Mouse (Mus musculus): Measurements from ENCODE around the gene Elfn1.
A peak's percentile ranks its signal among the peaks of the same experiment; 100 is the strongest.

The Elfn1 gene

DNA sequence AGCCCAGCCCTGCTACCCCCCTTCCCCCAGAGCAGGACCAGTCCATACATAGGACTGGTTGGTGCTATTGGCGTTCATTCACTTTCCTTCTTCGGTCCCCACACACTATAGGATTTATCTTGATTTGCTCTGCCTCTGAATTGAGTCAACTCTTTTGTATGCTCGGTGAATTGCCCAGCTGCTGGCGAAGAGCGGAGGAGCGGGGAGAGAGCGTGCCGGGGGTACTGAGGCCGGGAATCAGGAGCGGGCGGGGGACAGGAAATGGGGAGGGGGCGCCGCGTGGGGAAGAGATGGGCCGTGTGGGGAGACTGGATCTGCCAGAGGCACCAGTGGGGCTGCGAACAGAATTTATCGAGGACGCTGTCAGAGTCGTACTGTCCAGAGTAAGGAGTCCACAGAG is 3.8 kb downstream of the Elfn1 start:
- no peak for DNase-seq (ENCODE audit: low spot score in 2 of 2)

DNA sequence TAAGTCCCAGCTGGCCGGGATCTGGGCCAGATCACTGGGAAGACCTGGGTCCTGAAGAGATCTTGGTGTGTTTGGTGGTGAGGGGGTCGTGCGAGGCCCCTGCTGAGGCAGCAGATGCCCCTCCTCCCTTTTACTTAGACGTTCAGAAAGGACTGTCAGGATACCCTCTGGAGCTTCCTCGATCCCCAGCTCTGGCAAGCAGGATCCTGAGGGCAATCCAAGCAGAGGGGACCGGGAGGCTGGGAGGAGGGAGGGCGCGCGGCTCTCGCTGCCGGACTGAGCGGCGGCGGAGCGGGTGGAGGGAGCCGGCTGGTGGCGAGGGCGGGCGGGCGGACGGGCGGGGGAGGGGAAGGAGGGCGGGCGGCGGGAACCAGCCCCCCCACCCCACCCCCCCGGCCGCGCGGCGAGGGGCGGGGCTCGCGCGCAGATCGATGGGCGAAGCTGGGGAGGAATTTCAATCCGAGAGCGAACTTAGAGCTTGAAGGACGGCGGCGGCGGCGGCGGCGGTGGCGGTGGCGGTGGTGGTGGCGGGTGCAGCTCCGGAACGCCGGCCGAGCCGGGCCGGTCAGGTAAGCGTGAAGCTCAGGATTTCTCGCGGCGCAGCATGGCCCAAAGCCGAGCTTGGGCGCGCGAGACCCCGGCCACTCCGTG is 4.5 kb downstream of the Elfn1 start:
- no peak for DNase-seq (ENCODE audit: low spot score in 2 of 2)

DNA sequence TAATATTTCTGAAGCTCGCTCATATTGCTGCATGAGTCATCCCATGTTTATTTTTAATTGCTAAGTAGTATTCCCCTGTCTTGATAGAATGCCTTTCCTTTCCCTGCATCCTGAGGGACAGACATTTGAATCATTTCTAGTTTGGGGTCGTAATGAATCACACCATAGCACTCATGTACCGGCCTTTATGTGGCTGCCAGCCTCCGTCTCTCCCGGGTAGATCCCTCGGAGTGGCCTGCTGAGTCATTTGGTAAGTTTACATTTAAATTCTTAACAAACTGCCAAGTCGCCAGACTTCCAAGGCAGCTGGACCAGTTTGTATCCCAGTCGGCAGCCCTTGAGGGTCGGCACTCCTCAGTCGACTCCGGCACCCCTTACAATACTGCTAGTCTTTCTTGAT is 13.9 kb downstream of the Elfn1 start:
- DNase-seq (ENCODE audit: low spot score in 2 of 2) = no peak

DNA sequence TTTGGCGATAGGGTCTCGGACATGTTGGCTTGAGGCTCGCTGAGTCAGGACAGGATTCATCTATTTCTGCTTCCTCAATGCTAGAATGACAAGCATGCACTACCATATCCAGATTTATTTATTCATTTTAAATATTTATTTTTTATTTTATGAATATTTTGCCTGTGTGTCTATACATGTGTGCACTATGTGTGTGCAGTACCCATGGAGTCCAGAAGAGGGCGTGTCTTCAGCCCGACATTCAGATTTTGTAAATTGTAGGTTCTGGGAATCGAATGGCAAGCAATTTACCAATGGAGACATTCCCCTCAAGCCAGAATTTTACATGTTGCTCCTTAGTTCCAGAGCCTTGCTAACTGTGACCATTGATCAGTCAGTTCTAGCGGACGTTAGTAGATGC is 16.1 kb downstream of the Elfn1 start:
- no peak for DNase-seq (ENCODE audit: low spot score in 2 of 2)

DNA sequence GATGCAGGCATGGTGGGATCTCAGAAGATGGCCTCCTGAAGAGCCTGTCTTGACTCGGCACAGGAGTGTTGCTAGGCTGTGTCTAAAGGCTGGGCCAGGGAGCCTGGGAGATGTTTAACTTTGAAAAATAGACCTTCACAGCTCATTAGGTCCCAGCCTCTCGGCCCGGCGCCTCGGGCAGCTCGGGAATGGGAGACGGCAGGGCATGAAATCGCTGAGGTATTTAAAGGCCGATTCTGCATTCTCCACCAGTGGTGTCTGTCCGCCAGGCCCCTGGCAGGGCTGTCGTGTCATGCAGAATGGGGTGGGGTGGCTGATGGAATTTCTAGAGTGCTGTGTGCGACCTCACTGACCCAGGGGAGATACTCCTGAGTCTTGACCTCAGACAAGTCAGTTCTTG is 22.4 kb downstream of the Elfn1 start:
- DNase-seq (ENCODE audit: low spot score in 2 of 2) = no peak

DNA sequence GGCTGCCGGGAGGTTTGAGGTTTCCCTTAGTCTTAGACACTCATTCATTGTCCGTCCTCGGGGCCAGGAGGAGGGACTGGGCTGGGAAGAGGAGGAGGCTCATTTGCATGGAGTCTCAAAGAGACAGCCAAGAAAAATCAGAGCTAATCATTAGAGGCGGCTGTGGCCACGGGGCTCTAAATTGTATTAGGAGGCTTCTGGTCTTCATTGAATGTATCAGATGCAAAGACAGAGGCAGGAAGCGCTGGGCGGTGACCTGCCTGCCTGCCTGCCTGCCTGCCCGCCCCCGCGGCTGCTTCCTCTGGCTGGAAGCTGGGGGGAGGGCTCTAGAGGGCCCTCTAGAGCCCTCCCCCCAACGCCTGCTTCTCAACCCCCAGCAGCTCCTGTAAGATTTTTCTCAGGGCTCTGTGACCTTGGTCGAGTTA is 23.2 kb downstream of the Elfn1 start:
- DNase-seq (ENCODE audit: low spot score in 2 of 2) = no peak

DNA sequence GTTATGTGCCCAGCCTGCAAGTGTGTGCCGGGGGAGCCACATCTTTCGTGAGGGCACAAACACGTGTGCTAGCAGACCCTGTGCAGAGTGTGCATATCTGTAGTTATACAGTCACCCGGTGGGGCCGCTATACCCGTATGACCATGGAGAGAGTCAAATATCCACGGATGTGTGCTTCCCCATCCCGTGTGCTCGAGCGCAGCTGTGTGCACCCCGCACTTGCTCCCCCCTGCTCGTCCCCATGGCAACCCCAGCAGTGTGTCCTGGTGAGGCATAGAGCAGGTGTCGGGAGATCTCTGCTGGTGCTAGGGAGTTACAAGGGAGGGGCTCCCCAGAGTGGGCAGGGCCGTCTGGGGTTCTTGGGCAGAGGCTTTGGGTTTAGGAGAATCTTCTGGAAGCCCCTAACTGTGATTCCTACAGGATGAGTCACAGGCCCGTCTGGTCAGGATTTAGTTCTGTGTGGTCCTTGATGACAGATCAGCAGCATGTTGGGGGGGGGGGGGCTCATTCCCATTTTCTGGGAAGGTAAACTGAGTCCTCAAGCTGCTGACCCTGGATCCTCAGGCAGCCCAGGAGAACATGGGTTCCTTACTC is 24.3 kb downstream of the Elfn1 start:
- peak in 1 of 2 experiments; percentile 37 for DNase-seq (ENCODE audit: low spot score in 2 of 2)

DNA sequence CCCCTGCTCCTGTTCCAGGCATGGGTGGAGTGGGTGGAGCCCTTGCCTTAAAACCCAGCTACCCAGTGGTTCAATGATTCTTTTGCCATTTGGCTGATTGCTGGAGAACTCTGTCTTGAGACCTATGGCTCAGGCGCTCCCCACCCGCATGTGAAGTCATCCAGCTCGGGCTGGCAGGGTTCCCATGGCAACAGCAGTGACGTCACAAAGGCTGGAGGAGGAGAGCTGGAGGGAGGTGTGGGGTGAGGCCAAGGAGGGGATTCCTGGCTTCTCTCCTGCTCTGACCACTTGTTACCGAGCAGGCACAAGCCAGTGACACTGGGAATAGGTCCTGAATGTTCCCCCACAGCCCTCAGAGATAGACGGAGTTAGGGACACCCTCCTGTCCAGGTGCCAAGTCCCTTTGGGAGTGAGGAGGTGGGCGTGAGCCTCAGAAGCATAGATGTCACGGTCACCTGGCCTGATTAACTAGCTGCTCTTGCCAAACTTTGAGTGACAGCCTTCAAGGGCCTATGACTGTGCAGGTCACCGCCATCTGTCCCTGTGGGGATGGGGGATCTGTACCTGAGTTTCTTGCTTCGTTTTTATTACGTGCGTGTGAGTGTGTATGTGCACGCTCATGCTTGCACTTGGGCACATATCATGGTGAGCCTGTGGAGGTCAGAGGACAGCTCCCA is 25.0 kb downstream of the Elfn1 start:
- DNase-seq (ENCODE audit: low spot score in 2 of 2) = peak; percentile 61 to 69

DNA sequence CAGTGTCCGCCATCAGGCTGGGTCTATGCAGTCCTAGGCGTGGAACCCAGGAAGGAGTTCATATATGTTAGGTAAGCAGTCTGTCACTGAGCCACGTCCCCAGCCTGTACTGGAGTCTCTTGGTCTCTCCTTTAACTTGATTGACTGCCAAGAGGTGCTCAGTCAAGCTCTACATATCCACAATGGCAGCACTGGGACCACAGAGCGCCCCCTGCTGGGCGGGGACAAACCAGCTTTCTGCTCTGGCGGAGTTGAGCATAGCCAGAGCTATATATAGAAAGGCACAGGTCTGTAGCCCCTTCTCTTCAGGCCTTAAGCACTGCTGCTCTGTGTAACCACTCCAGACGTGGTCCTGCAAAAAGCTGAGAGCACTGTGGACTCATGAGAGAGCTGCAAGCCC is 25.7 kb downstream of the Elfn1 start:
- DNase-seq (ENCODE audit: low spot score in 2 of 2) = peak in 1 of 2 experiments; percentile 38

DNA sequence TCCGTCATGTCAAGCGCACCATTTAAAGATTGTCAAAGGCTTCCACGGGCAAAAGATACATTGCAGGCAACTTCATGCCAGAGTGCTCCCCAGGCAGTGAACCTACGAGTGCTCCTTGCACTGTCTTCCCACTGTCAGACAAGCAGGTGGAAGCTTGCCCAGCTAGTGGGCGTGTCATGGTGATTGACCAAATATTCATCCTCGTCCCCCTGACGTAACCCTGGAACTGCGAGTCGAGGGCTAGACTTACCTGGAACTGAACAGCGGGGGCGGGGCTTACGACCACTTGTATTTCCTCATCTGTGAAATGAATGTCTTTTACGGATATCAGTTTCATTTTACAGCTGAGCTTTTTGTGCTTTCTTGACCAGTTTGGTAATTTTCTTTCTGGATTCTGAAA is 28.7 kb downstream of the Elfn1 start:
- DNase-seq (ENCODE audit: low spot score in 2 of 2) = no peak

DNA sequence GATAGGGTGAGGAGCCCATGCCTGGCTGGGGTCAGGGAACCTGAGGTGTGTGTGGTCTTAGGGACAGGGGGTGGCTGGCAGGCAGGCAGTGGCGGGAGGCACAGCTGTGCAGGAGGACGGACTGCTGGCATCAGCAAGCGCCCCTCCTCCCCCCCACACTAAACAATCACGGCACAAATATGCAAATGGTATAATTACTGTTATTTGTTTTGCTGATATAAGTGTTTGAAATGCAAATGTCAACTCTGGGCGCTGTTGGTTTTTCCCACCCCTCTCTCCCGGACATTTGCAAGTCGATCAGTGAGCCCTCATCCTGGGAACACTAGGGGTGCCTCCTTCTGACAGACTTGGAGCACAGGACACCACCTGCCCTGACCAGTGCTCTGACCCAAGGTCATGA is 37.0 kb downstream of the Elfn1 start:
- no peak for DNase-seq (ENCODE audit: low spot score in 2 of 2)

DNA sequence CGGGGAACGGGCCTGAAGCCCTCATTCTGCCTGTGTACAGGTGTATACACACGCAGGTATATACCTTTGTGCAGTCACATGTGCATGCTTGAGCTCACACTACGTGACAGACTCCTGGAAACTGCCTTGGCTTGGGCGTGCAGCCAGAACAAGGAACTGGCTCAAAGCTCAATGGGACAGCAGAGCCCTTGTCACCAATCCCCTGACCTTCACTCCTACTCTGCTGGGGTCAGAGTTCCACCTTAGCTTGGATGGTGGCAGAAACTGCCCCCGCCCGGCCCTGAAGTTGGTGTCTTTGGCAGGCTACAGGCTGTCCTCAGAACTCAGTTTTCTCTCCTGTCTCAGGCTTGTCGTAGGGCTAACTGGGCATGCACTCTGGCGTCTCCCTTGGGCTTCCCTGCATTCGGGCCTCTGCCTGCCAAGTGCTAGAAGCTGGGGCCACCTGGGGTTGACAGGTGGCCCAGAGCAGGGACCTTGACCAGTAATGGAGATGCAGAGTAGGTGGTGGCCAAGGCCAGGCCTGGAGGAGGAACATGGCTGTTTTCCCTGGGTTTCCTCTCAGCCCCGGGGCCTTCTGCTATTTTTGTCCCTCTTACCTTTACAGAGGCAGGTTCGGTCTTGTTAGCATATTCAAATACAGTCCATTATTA is 38.1 kb downstream of the Elfn1 start:
- DNase-seq (ENCODE audit: low spot score in 2 of 2) = no peak

DNA sequence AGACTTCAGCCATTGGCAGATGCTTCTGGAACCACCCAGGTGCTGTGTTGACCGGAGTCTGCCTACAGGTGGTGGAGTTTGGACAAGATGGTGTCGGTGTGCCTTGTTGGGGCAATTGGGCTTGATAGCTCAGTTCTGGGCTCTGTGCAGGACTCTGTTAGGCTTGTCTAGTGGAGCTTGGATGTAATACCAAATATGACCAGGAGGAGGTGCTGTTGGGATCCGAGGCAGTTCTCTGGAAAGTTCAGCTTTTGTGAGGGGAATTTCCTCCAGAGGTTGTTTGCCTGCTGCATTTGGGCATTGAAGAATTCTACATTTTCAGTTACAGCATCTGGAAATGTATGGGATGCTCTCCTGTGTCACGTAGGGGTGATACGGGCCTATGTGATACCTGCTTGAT is 39.7 kb downstream of the Elfn1 start:
- no peak for DNase-seq (ENCODE audit: low spot score in 2 of 2)

DNA sequence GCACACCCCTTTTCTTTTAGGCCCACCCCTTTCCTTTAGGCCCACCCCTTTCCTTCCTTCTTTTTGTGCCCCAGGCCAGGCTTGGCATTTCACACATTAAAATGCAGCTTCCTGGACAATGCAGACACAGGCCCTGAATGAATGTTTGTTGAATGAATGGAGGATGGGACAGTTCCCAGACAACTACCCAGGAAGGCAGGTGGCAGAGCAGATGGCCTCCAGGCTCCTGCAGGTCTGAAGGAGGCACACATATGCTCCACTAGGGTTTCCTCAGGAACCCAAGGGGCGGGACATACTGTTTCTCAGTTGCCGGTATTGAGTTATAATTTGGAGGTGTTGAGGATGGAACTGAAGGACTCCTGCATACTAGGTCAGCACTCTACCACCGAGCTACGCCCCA is 40.8 kb downstream of the Elfn1 start:
- no peak for DNase-seq (ENCODE audit: low spot score in 2 of 2)

DNA sequence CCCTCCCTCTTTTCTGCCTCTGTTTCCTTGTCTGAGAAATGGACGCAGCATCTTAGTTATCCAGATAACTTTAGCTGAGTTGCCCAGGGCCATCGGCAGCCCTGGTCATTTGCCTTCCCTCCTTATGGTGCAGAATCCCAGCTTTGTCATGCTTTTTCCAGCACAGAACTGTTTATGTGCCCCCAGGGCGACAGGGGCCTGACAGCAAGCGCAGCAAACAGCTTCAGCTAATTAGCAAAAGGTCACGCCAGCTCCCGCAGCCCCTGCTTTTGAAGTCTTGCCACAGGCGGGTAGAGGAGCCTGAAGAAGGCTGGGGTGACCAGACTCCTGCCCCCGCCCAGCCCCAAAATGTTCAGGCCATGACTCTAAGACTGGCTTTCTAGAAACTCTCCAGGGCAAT is 41.6 kb downstream of the Elfn1 start:
- no peak for DNase-seq (ENCODE audit: low spot score in 2 of 2)

DNA sequence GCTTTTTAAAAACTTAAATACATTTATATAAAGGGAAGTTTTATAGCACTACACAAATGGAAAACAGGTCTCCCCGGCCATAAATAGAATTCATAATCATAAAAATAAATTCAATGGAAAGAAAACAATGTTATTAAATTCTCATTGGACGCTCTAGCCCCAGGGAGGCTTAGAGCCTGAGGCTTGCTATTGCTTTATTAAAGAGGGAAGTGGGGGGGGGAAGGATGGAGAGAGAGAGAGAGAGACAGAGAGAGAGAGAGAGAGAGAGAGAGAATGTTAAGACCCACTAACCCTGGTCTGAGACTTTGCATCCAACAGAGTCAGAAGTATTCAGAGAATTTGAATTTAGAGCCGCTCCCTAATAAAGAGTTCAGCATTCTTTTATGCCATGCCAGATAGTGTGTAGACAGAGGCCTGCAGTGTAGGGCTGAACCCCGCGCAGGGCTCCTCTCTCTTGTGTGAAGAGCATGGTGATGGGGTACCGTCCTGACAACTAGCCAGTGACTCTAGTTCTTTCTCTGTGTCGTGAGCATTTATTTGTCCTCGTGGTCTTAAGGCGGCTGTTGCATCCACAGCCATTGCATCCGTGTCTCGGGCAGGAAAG is 42.3 kb downstream of the Elfn1 start:
- no peak for DNase-seq (ENCODE audit: low spot score in 2 of 2)

DNA sequence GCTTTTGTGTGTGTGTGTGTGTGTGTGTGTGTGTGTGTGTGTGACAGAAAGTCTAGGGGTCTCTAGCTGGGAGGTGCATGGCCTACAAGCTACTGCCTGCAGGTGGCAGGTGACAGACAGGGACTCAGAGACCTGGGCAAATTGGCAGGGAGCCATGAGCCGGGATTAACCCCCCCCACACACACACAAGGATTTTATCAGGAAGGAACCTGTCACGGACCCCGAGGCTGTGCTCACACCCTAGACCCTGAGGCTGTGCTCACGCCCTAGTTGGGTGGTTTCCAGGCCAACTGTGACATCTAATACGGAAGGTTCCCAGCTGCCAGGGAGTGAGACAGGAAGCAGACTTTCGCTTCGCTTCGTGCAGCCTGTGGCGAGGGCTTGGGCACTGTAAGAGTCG is 49.1 kb downstream of the Elfn1 start:
- no peak for DNase-seq (ENCODE audit: low spot score in 2 of 2)

DNA sequence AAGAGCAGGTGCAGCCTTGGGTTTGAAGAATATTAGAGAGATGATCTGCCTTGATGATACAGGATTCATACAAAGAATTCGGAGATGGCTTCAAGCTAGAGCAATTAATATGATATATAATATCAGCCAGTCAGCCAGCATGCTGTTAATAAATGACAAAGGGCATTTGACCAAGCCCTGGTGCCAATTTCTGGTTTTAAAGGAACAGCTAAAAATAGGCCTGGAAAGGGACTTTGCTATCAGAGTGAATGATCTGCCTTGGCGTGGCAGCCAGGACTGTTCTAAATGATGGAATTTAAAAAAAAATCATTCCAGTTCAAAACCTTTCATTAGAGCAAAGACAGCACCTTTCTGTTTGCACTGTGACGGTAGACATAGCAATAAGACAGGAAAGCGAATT is 52.0 kb downstream of the Elfn1 start:
- no peak for DNase-seq (ENCODE audit: low spot score in 2 of 2)

DNA sequence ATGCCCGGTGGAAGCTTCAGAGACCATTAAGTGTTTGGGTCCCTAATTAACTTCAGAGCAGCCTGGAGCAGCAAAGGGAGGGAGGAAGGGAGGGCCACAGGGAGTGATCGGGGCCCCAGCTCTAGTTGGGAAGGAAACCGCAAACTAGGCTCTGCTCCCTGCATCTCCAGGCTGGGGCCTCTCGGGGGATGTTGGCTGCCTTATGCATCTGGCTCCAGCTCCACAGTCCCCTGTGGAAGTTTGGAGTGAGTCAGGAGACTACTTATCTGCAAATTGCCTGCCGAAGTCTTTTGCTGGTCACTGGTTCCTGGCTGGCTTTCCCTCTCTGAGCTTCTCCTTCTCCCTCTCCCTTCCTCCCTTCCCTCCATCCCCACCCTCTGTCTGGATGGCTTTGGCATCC is 56.6 kb downstream of the Elfn1 start:
- no peak for DNase-seq (ENCODE audit: low spot score in 2 of 2)

DNA sequence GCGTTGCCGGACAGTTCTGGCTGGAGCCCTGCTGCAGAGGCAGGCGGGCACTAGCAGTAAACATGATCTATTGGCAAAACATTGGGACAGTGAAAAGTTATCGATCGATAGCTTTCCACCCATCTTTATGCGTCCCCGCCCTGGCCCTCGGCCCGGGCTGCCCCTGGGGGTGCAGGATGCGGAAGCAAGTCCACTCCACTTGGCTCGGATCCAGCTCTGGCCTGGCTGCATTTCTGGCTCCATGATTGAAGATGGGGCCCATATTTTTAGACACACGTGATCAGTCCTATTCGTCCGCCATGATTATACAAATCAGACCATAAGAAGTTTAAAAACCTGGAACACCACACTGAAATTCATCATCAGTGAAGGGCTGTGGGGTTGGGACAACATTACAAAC is 57.9 kb downstream of the Elfn1 start:
- DNase-seq (ENCODE audit: low spot score in 2 of 2) = no peak

DNA sequence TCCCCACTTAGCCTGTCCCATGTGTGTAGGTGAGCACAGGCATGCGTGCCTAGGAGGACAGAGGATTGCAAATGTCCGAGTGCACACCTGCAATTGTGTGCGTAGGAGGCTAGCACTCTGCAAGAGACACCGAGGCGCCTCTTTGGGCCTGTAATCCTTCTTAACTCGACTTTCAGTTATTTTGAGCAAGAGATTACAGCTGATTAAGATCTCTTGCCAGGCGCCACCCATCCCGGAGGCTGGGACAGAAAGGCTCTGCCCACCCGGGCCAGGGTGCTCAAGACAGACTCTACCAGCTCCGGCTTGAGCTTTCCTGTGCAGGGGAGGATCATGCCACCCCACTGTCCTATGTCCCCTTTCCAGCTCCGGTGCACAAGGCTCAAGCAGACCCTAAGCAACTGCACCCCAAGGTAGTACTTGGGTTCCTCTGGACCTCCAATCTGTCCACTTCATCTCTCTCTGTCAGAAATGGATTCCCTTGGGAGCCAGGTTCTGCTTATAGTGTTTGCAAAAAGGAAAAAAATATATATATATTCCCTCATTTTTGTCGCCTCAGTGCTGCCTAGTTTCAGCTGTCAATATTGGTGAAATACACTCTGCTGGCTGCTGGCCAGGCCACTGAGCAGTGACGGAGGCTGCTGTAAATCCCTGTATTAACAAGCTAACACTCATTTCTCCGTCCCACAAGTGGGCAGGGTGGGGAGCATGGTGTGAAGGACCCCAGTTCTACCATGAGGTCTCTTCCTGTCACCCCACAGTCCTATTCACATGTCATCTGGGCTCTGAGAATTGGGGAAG is 61.6 kb downstream of the Elfn1 start:
- DNase-seq (ENCODE audit: low spot score in 2 of 2) = no peak

DNA sequence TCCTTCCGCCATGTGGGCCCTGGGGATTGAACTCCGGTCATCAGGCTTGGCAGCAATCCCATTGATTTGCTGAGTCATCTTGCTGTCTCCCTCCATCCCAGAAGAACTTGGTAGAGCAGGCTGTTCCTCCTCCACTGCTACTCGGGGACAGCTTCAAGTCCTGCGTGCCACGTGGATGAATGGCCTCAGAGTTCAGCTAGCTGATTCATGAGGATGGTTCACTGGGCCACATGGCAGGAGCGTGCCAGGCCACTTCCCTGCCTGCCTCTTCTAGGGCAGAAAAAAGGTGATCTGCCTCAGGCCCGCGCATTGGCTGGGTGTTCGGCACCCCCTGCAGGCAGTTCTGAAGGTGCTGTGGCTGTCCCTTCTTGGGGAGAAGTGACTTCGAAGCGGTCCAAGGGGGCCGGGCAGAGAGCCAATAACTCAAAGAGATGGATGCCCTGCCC is 62.5 kb downstream of the Elfn1 start:
- DNase-seq (ENCODE audit: low spot score in 2 of 2) = no peak
